In genomic region chr3:89430171-89431159, GRCm38 (mm10) we compare ENCODE assay signal across 8 mouse cellular contexts. TPM values are rescaled to one million over a fixed set of nuclear protein-coding genes. Genes with fewer than 3 reads are reported as not detected.
DNase-seq lines count a peak whose midpoint lies in the region; ATAC-seq and TF ChIP-seq lines count a peak whose summit lies in the region.

Pygo2 (plus strand) TSS chr3:89430214.

- WGBS in forebrain, embryonic 14.5 days, result 2% methylated on average over 66 of the region's 68 CpGs
- WGBS in lung, adult 2 months, result 2% methylated on average over 67 of the region's 68 CpGs

- TF ChIP-seq EP300 in ES-Bruce4 (IDR thresholded peaks at IDR 0.05; ENCODE audit: insufficient read depth, low read depth, low read length), result 0 out of 2 replicates have a peak, but pooled peaks have one; percentile 21

- H3K9ac ChIP-seq in ES-Bruce4 (ENCODE audit: low read depth, poor library complexity, severe bottlenecking), result peak within 1 kb of the TSS; percentile 80
- peak within 1 kb of the TSS; percentile 98 for H3K9ac ChIP-seq in forebrain, embryonic 14.5 days (ENCODE audit: low read length)

- peak; percentile 72 for TF ChIP-seq POLR2A in ES-Bruce4 (IDR thresholded peaks at IDR 0.05; ENCODE audit: insufficient read depth, low read length)
- peak; percentile 82 for TF ChIP-seq POLR2A in lung, adult 2 months (IDR thresholded peaks at IDR 0.05; ENCODE audit: borderline replicate concordance, extremely low read depth, low read depth, low read length)

- H3K4me2 ChIP-seq in forebrain, embryonic 14.5 days (ENCODE audit: low read length), result peak within 1 kb of the TSS; percentile 84

- peaks cover 22% of the 10 kb centered on the region for H3K36me3 ChIP-seq in ES-Bruce4 (ENCODE audit: control insufficient read depth, insufficient read depth, low read length, poor library complexity, severe bottlenecking)
- peaks cover 40% of the 10 kb centered on the region for H3K36me3 ChIP-seq in forebrain, embryonic 14.5 days (ENCODE audit: control insufficient read depth, insufficient read depth, low read length)

- H3K27me3 ChIP-seq in ES-Bruce4 (ENCODE audit: control insufficient read depth, insufficient read depth, low read length, poor library complexity, severe bottlenecking), result no peaks in the 10 kb centered on the region
- H3K27me3 ChIP-seq in forebrain, embryonic 14.5 days (replicated peaks; ENCODE audit: control insufficient read depth, insufficient read depth, low read length), result no peaks in the 10 kb centered on the region

- DNase-seq in forebrain, embryonic 14.5 days (ENCODE audit: low spot score), result peak; percentile 97
- DNase-seq in heart, postnatal 14 days, result peak; percentile 96
- peak; percentile 97 for DNase-seq in layer of hippocampus, adult 18-20 months (ENCODE audit: low spot score in 2 of 2)
- peak; percentile 90 for DNase-seq in lung, adult 2 months
- DNase-seq in thymus, adult 18-20 months, result peak; percentile 90 to 91

- no peak for TF ChIP-seq CTCF in ES-Bruce4 (IDR thresholded peaks at IDR 0.05; ENCODE audit: low read depth, low read length)
- TF ChIP-seq CTCF in lung, adult 2 months (IDR thresholded peaks at IDR 0.05; ENCODE audit: insufficient read depth, low read length), result no peak

- ATAC-seq in cerebellum, adult (ENCODE audit: insufficient number of reproducible peaks, low FRiP score, low TSS enrichment), result peak; percentile 95
- peak; percentile 99 for ATAC-seq in forebrain, embryonic 14.5 days
- ATAC-seq in neutrophil, adult 5-6 weeks (ENCODE audit: extremely low read depth, insufficient number of reproducible peaks, low FRiP score, poor library complexity, severe bottlenecking), result peak; percentile 90

- peak within 1 kb of the TSS; percentile 10; the same call in 1 of the 2 replicates for H3K27ac ChIP-seq in ES-Bruce4 (ENCODE audit: insufficient read depth, low read length)
- H3K27ac ChIP-seq in forebrain, embryonic 14.5 days (ENCODE audit: low read depth, low read length), result peak within 1 kb of the TSS; percentile 86

- peak within 1 kb of the TSS; percentile 78 for H3K4me3 ChIP-seq in ES-Bruce4 (ENCODE audit: low read depth, low read length)
- H3K4me3 ChIP-seq in forebrain, embryonic 14.5 days (ENCODE audit: low read depth, low read length), result peak within 1 kb of the TSS; percentile 95
- H3K4me3 ChIP-seq in lung, adult 2 months (replicated peaks; ENCODE audit: extremely low read depth, low read depth, low read length), result peak within 1 kb of the TSS; percentile 85

- H3K9me3 ChIP-seq in ES-Bruce4 (replicated peaks; ENCODE audit: control insufficient read depth, insufficient read depth, low read length, poor library complexity, severe bottlenecking), result no peaks in the 10 kb centered on the region
- H3K9me3 ChIP-seq in forebrain, embryonic 14.5 days (replicated peaks; ENCODE audit: control insufficient read depth, low read length), result no peaks in the 10 kb centered on the region

- intact Hi-C loops in heart, postnatal 14 days (cut with DNase I), result no loop called here

- H3K4me1 ChIP-seq in ES-Bruce4 (ENCODE audit: control insufficient read depth, insufficient read depth, low read length), result no peaks in the 10 kb centered on the region
- peaks cover 10% of the 10 kb centered on the region for H3K4me1 ChIP-seq in forebrain, embryonic 14.5 days (ENCODE audit: control insufficient read depth, insufficient read depth, low read length)
- peaks cover 9% of the 10 kb centered on the region; the same call in 1 of the 2 replicates for H3K4me1 ChIP-seq in lung, adult 2 months (ENCODE audit: control insufficient read depth, insufficient read depth, low read length)

RNA-seq across cellular contexts. Expression of gene Pygo2, which starts in this region (rescaled TPM):
- 41.7 and 43.3 TPM in 2 replicates for polyA plus RNA-seq in ES-Bruce4 (2011; ENCODE audit: insufficient read depth, insufficient read length, low read depth, missing spikeins)
- 35.2 and 41.1 TPM in 2 replicates for polyA plus RNA-seq in forebrain, embryonic 14.5 days (2014; fragmentation: Nextera tagmentation; extraction: Ambion mirVana)
- 10 to 100 TPM; 16.5 to 19.9 TPM for total RNA-seq in heart, postnatal 14 days (2021)
- total RNA-seq in layer of hippocampus, adult 18-20 months (2021), result 10 to 100 TPM; 60.4 to 64.9 TPM
- polyA plus RNA-seq in lung, adult 2 months (2012; rRNA removed), result 60.6 and 138 TPM in 2 replicates
- 35.8 and 41.4 TPM in 2 replicates for total RNA-seq in neutrophil, adult 5-6 weeks (2017)

Comparison
In these comparisons a context has a peak if more than half of its experiments do, and no peak if none do; other contexts are left out.
1. Peak in every context shown above with its lines: DNase-seq, ATAC-seq, H3K4me3 ChIP-seq and H3K27ac ChIP-seq.